Mouse (Mus musculus) spleen, adult 2 months (tissue): ENCODE data around the gene Srp68. TPM values are rescaled to one million over a fixed set of nuclear protein-coding genes. Genes with fewer than 3 reads are reported as not detected.
A peak's percentile ranks its signal among the peaks of the same experiment; 100 is the strongest.

Source experiments
- DNase-seq, 2 experiments: peaks; one replicate each; pipeline versions ENCODE4 v3.0.0 to v3.0.0-alpha.2; 2012 to 2021; ENCODE audit warnings: low spot score in 2 of 2, low read depth in 1 of 2
- H3K27ac ChIP-seq: fragments of 200-500 bp; 2 replicates; pipeline ENCODE4 v1.5.1; 2012; ENCODE audit warnings: low read length, inconsistent platforms; ENCODE audit not compliant: insufficient read depth
- H3K27me3 ChIP-seq: fragments of 200-500 bp; 2 replicates; pipeline ENCODE4 v1.6.1; 2012; ENCODE audit warnings: mild to moderate bottlenecking, moderate library complexity, low read length, inconsistent platforms; ENCODE audit not compliant: control insufficient read depth, insufficient read depth
- H3K36me3 ChIP-seq: fragments of 200-500 bp; 2 replicates; pipeline ENCODE4 v1.6.1; 2012; ENCODE audit warnings: mild to moderate bottlenecking, low read length, inconsistent platforms; ENCODE audit not compliant: control insufficient read depth, insufficient read depth
- H3K4me1 ChIP-seq: fragments of 200-500 bp; 2 replicates; pipeline ENCODE4 v1.6.1; 2011; ENCODE audit warnings: inconsistent platforms; ENCODE audit not compliant: control insufficient read depth, insufficient read depth, insufficient read length
- H3K4me3 ChIP-seq: fragments of 200-500 bp; 2 replicates; pipeline ENCODE4 v1.5.1; 2011; ENCODE audit warnings: mild to moderate bottlenecking, inconsistent platforms; ENCODE audit not compliant: insufficient read depth, insufficient read length; ENCODE audit errors: extremely low read depth
- CTCF ChIP-seq: fragments of 200-500 bp; IDR thresholded peaks from 2 replicates; pipeline ENCODE4 v1.5.1; 2011; ENCODE audit warnings: mild to moderate bottlenecking, inconsistent platforms; ENCODE audit not compliant: insufficient read depth, insufficient read length, insufficient replicate concordance; ENCODE audit errors: extremely low read depth
- POLR2A ChIP-seq: fragments of 200-500 bp; IDR thresholded peaks from 2 replicates; pipeline ENCODE4 v1.6.1; 2011; ENCODE audit warnings: low read depth, low read length, inconsistent platforms
- WGBS: fragments of 180-500 bp; shearing (Covaris S2); methylation state at CpG from one replicate; pipeline ENCODE4 v1.1.7; 2018; 5-methylcytosine and 5-hydroxymethylcytosine counted together
- polyA plus RNA-seq: library from polyadenylated mRNA; depleted of rRNA; stranded (reverse); fragments of >200 nt; gene quantifications from 2 replicates; pipeline ENCODE4 v1.2.3, GENCODE M21; 2012

Gene Srp68
- polyA plus RNA-seq, 1 experiment: 25.4 TPM

- Histone ChIP-seq H3K4me1 (no peaks in the 10 kb centered on the region), H3K4me3 (no peak overlapping the region), H3K27ac (no peak overlapping the region), H3K36me3 (no peaks in the 10 kb centered on the region), H3K27me3 (peaks cover 2% of the 10 kb centered on the region; the same call in 1 of the 2 replicates)
- WGBS: 93% methylated on average over 8 of the region's 8 CpGs
- DNase-seq: no peak
- TF ChIP-seq POLR2A (no peak), CTCF (no peak)
These were observed 39.1 kb downstream of the Srp68 start for GRCm38 (mm10) chr11:116234901-116235300.

- H3K36me3 ChIP-seq: no peaks in the 10 kb centered on the region
- TF ChIP-seq CTCF: no peak
- no peak for TF ChIP-seq POLR2A
- H3K4me1 ChIP-seq: no peaks in the 10 kb centered on the region
- H3K4me3 ChIP-seq: no peak overlapping the region
- no peaks in the 10 kb centered on the region for H3K27me3 ChIP-seq
- no peak for DNase-seq
- no peak overlapping the region for H3K27ac ChIP-seq
- 87% methylated on average over 17 of the region's 17 CpGs for WGBS
These were observed 41.6 kb downstream of the Srp68 start for GRCm38 (mm10) chr11:116232427-116232826.

- H3K27me3 ChIP-seq: peaks cover 2% of the 10 kb centered on the region; the same call in 1 of the 2 replicates
- no peak overlapping the region for H3K27ac ChIP-seq
- no peaks in the 10 kb centered on the region for H3K36me3 ChIP-seq
- H3K4me3 ChIP-seq: no peak overlapping the region
- TF ChIP-seq POLR2A: no peak
- TF ChIP-seq CTCF: no peak
- DNase-seq: no peak
- H3K4me1 ChIP-seq: no peaks in the 10 kb centered on the region
- WGBS: 89% methylated on average over 4 of the region's 4 CpGs
These were observed 45.3 kb downstream of the Srp68 start for GRCm38 (mm10) chr11:116228699-116229098.

GRCm38 (mm10) chr11:116226414-116226813, 47.6 kb downstream of the Srp68 start:
- H3K27me3 ChIP-seq: peaks cover 2% of the 10 kb centered on the region; the same call in 1 of the 2 replicates
- DNase-seq: peak; percentile 47 to 73
- H3K27ac ChIP-seq: no peak overlapping the region
- no peak overlapping the region for H3K4me3 ChIP-seq
- TF ChIP-seq CTCF (peak; percentile 85; the same call in 1 of the 2 replicates), POLR2A (no peak)
- 0% methylated on average over 2 of the region's 2 CpGs for WGBS
- H3K36me3 ChIP-seq: no peaks in the 10 kb centered on the region
- no peaks in the 10 kb centered on the region for H3K4me1 ChIP-seq

- TF ChIP-seq POLR2A (no peak), CTCF (no peak)
- H3K36me3 ChIP-seq: no peaks in the 10 kb centered on the region
- DNase-seq: no peak
- no peak overlapping the region for H3K4me3 ChIP-seq
- no peak overlapping the region for H3K27ac ChIP-seq
- H3K4me1 ChIP-seq: no peaks in the 10 kb centered on the region; the same call in 1 of the 2 replicates
- peaks cover 2% of the 10 kb centered on the region; the same call in 1 of the 2 replicates for H3K27me3 ChIP-seq
- WGBS: 44% methylated on average over 23 of the region's 23 CpGs
These were observed 51.3 kb downstream of the Srp68 start for GRCm38 (mm10) chr11:116222740-116223059.

- TF ChIP-seq CTCF (no peak), POLR2A (no peak)
- no peak for DNase-seq
- peak overlapping the region; percentile 0; the same call in 1 of the 2 replicates for H3K4me3 ChIP-seq
- H3K27ac ChIP-seq: no peak overlapping the region
- WGBS: 36% methylated on average over 53 of the region's 53 CpGs
- peaks cover 2% of the 10 kb centered on the region; the same call in 1 of the 2 replicates for H3K27me3 ChIP-seq
- H3K4me1 ChIP-seq: no peaks in the 10 kb centered on the region; the same call in 1 of the 2 replicates
- no peaks in the 10 kb centered on the region for H3K36me3 ChIP-seq
These were observed 51.9 kb downstream of the Srp68 start for GRCm38 (mm10) chr11:116221931-116222739.

GRCm38 (mm10) chr11:116219885-116220284, 54.1 kb downstream of the Srp68 start:
- peak in 1 of 2 experiments; percentile 57 for DNase-seq

More at GRCm38 (mm10) chr11:116219885-116220284, 54.1 kb downstream of the Srp68 start:
- 30% methylated on average over 4 of the region's 4 CpGs for WGBS
- H3K27me3 ChIP-seq: peaks cover 2% of the 10 kb centered on the region; the same call in 1 of the 2 replicates
- no peak overlapping the region for H3K4me3 ChIP-seq
- no peaks in the 10 kb centered on the region for H3K36me3 ChIP-seq
- H3K27ac ChIP-seq: no peak overlapping the region
- TF ChIP-seq CTCF (peak; percentile 63; the same call in 1 of the 2 replicates), POLR2A (no peak)
- no peaks in the 10 kb centered on the region; the same call in 1 of the 2 replicates for H3K4me1 ChIP-seq
